Mouse (Mus musculus) MN1 (cell line): ENCODE measurements at regions not wholly inside any gene's neighbourhood (a gene's known extent, or its start where the extent isn't known, plus 50 kb on each side); places are given as distances from the start of the nearest gene placed in this dataset.
"Not testable (repeated sequence)": the region's sequence is repeated elsewhere in the genome, so short reads cannot be mapped to it uniquely, and the experiment has no call there.

ENCODE experiments used
- DNase-seq: peaks from one replicate; pipeline ENCODE4 v3.0.0-alpha.2; 2016; ENCODE audit warnings: low spot score

- DNase-seq = no peak
Observed at GRCm38 (mm10) chr13:99128979-99129378, 55.6 kb upstream of the Zfp366 start.

DNA sequence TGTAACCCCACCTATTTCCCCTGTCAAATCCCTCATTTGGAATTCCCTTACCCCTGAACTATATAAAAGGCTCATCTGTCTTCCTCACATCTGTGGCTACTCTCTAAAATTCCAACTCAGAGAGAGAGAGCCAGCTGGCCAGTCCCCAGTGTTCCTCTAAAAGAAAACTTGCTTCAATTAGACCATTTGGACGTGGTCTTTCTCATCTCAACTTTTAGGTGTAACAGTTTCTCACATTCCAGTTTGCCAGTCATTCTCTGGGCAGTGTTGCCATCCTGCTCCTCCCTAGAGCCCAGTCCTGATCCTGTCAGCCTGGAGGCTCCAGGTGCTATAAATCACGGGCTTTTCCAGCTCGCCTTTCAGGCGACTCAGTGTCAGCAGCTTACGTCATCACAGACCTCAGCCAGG lies 56.3 kb upstream of the Zfp366 start:
- DNase-seq = no peak

DNA sequence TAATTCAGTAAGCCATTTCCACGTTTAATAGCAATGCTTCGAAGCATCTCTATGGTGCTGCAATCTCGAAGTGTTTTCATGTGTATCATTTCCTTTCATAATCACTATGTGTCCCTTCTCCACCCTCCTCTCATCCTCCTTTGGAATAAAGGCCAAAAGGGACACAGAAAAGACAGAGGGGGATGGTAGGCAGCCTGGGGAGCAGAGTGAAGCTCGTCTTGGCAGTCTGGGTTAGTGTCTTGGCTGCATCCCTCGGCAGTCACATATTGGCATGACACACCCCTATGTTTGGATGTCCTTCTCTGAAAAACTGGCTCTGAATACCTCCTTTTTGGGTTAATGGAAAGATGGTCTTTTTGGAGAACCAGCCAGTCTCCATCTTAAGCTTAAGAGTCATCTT lies 56.9 kb upstream of the Zfp366 start:
- DNase-seq = no peak

- DNase-seq = not testable (repeated sequence)
Observed at GRCm38 (mm10) chr13:99126971-99127370, 57.7 kb upstream of the Zfp366 start.

DNA sequence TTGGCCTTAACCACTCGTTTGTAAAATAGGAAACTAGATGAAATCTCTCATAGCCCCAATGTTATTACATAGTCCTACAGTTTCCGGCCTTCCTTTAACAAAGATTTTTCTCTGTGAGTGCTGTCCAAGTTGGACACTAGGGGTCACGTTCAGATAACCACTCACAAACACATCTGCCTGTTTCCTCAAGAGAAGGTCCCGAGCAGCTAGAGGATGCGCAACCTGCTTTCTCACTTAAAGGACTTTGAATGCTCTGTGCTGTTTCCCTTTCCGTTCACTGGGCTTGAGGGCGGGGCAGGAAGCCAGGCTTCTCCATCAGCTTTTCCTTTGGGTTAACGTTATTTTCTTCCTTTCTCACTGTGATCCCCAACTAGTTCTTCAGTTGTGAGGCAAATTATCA lies 58.1 kb upstream of the Zfp366 start:
- DNase-seq = no peak

DNA sequence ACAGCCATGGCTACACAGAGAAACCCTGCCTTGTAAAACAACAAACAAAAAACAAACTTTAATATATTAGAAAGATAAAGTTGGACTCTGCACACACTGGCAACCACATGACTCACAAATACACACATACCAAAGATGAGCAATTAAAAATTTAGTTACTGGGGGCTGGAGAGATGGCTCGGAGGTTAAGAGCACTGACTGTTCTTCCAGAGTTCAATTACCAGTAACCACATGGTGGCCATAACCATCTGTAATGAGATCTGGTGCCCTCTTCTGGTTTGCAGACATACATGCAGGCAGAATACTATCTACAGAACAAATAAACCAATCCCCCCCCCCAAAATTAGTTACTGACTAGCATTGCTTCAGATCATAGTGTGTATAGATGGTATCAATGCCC lies 58.7 kb upstream of the Zfp366 start:
- DNase-seq = no peak

DNA sequence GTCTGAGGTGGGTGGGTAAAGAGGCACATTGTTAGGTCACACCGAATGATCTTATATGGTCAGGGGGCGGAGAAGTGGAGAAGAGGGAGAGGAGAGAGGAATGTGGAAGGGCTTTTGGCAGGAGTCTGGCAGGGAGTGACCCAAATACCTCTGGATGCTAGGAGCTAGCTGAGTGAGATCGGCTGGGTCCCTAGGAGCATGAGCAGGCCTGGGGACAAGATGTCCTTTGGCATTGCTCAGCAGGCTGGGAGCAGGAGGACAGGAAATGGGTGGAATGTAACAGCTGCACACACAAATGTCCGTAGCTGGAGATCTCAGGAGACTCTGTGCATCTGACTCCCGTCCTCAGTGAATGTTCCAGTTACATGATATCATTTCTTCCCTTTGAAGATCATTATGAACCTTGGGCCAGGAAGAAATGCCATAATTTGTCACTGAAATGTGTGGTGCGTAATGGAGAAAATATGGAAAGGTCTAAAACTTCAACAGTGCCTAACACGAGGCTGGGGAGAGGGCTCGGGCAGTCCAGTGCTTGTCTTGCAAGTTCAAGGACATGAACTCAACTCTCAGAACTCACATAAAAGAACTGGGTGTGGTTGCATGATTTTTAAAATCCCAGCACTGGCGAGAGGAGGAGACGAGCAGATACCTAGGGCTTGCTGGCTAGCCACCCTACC lies 59.6 kb upstream of the Zfp366 start:
- no peak for DNase-seq

DNA sequence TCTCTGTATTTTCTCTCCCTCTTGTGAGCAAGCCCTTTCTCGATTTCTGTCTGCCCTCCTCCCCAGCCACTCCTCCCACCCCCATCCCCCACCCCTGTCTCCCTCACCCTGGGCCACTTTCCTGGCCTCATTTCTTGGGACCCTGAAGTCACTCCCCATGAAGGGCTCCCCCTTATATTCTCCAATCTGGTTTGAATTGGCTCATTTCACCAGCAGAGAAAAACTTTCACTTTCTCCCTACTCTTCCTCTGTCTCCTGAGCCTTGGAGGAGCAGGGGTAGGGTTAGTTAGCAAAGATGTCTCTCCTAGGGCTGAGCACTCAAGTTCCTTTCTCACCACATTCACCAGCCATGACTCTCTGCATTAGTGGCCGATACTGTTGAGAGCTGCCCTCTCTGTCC lies 60.5 kb upstream of the Zfp366 start:
- no peak for DNase-seq

- DNase-seq = no peak
Observed at GRCm38 (mm10) chr13:99123476-99124140, 61.0 kb upstream of the Zfp366 start.

DNA sequence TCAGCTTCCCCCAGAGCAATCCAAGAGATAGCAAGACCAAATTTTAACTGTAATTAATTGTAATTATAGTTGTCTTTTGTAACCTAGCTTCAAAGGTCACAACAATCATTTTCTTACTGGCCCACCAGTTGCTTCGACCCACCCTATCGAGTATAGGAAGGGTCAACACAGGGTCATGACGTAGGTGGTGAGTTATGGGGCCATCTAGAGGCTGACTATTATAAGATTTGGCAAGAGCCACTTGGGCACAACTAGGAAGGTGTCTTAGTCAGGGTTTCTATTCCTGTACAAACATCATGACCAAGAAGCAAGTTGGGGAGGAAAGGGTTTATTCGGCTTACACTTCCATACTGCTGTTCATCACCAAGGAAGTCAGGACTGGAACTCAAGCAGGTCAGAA lies 62.1 kb upstream of the Zfp366 start:
- DNase-seq = not testable (repeated sequence)

DNA sequence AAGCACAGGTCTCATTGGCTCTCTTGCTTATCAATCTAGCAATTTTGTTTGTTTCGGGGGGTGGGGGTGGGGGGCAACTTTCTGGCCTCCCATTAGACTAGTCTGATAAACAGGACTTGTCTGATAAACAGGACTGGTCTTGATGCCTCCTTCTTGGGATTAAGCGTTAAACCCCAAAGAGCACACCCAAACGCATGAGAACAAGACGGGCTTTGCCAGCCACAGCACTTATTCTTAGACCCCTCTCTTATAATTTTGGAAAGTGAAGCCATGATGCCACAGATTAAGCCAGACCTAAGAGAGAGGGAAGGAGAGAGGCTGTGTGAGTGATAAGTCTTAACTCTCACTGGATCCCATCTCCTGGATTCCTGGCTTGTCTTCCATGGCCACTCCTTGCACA lies 63.5 kb upstream of the Zfp366 start:
- no peak for DNase-seq

- no peak for DNase-seq
Observed at GRCm38 (mm10) chr13:99119941-99120340, 64.7 kb upstream of the Zfp366 start.

- DNase-seq = no peak
Observed at GRCm38 (mm10) chr13:99118901-99119300, 65.7 kb upstream of the Zfp366 start.

GRCm38 (mm10) chr13:99115541-99115940 lies 69.1 kb upstream of the Zfp366 start:
- no peak for DNase-seq

DNA sequence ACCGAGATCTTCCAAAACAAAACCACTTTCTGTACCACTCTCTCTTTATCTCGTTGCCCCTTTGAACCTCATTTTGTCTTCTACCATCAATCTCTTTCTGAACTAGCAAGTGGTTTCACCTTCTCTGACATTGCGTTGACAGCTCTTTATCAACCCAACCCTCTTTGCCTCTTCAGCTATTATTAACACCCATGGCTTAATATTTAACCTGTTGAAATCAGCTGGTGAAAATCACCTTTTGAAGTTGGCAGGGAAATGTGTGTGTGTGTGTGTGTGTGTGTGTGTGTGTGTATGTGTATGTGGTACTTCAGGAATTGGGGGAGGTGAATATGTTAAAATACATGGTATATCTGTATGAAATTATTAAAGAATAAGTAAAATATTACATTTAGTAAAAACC lies 70.1 kb upstream of the Zfp366 start:
- DNase-seq = no peak

GRCm38 (mm10) chr13:99111736-99112386 lies 72.8 kb upstream of the Zfp366 start:
- no peak for DNase-seq

GRCm38 (mm10) chr13:99107983-99108382 lies 76.6 kb upstream of the Zfp366 start:
- no peak for DNase-seq

- DNase-seq = no peak
Observed at GRCm38 (mm10) chr13:99102089-99102681, 82.4 kb upstream of the Zfp366 start.

GRCm38 (mm10) chr13:99100430-99101409 lies 83.9 kb upstream of the Zfp366 start:
- peak; percentile 93 for DNase-seq

GRCm38 (mm10) chr13:99099794-99100429 lies 84.7 kb upstream of the Zfp366 start:
- DNase-seq = no peak

DNA sequence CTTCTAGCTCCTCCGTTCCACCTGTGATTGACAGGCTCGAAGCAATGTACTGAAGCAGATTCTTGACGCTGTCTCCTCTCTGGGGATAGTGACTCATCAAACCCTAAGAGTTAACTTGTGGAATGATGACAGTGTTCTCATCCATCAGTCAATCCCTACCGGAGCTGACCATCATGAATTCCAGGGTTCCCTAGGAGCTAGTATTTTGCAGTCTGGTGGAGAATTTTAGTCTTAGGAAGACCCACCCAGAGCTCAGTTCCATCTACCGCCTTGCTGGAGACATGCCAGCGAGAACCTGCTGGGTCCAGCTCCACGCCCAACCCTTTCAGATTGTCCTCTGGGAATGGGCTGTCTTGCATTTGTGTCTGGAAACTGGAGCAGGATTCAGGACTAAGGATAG lies 85.4 kb upstream of the Zfp366 start:
- peak; percentile 75 for DNase-seq
